ENCODE assay signal across 8 mouse cellular contexts in the genomic region with DNA sequence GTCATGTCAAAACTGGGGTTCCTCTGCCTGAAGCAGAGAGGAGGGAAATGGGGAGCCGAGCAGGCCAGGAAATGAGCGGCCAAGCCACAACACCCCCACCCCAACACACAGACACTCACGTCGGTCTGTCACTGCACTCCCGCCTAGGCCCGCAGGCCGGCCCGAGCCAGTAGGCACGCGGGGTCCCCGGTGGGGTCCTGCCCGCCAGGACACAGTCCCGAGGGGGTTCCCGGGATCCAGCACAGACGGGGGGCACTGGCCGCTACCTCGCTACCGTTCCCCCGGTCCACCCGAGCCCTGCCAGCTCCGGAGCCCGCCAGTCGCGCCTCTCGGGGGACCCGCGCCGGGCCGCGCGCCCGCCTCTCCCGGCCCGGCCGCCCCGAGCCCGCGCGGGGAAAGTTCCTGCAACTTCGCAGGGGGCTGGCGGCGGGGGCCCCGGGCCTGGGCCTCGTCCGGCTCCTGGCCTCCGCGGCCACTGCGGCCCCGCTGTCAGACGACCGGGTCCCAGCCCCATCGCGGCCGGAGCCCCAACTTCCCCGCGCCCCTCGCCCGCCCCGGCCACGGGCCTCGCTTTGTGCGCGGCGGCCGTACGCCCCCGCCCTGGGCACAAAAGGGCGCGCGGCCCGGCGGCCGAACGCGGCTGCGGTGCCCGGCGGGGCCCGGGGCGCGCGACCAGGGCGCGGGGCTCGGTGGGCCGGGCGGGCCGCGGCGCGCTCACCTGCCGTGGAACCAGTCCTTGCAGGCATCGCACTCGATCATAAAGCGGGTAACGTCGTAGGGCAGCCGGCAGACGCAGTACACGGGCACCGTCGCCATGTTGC. TPM values are rescaled to one million over a fixed set of nuclear protein-coding genes. Genes with fewer than 3 reads are reported as not detected.
DNase-seq lines count a peak whose midpoint lies in the region; ATAC-seq lines count a peak whose summit lies in the region.

No protein-coding gene starts in this region.

- peak; percentile 41 to 42 for DNase-seq in left cerebral cortex, postnatal 36 days (ENCODE audit: low spot score in 2 of 2)
- no peak for DNase-seq in left cerebral cortex, adult 9 months (ENCODE audit: low spot score in 2 of 2)
- DNase-seq in adrenal gland, postnatal 36 days: peak; percentile 49 to 67
- peak; percentile 47 for DNase-seq in forebrain, embryonic 14.5 days (ENCODE audit: low spot score)
- DNase-seq in thymus, postnatal 36 days: peak; percentile 77 to 78

- no peaks in the 10 kb centered on the region; the same call in 1 of the 2 replicates for H3K36me3 ChIP-seq in forebrain, embryonic 14.5 days (ENCODE audit: control insufficient read depth, insufficient read depth, low read length)
- H3K36me3 ChIP-seq in hindbrain, embryonic 13.5 days: 0 out of 2 replicates have a peak, but pooled peaks cover 3% of the 10 kb centered on the region
- no peaks in the 10 kb centered on the region for H3K36me3 ChIP-seq in liver, embryonic 15.5 days (replicated peaks)
- H3K36me3 ChIP-seq in neural tube, embryonic 14.5 days (ENCODE audit: control insufficient read depth, insufficient read depth, low read length): no peaks in the 10 kb centered on the region

- WGBS in forebrain, embryonic 14.5 days: under 1% methylated on average over 52 of the region's 102 CpGs
- under 1% methylated on average over 73 of the region's 102 CpGs for WGBS in hindbrain, embryonic 13.5 days
- WGBS in liver, embryonic 15.5 days (ENCODE audit: insufficient replicate concordance): under 1% methylated on average over 85 of the region's 102 CpGs
- under 1% methylated on average over 92 of the region's 102 CpGs for WGBS in neural tube, embryonic 14.5 days

- no peaks in the 10 kb centered on the region for H3K9me3 ChIP-seq in forebrain, embryonic 14.5 days (replicated peaks; ENCODE audit: control insufficient read depth, low read length)
- H3K9me3 ChIP-seq in hindbrain, embryonic 13.5 days: no peaks in the 10 kb centered on the region
- H3K9me3 ChIP-seq in liver, embryonic 15.5 days (replicated peaks): no peaks in the 10 kb centered on the region
- H3K9me3 ChIP-seq in neural tube, embryonic 14.5 days (ENCODE audit: control insufficient read depth, low read length): no peaks in the 10 kb centered on the region

- peak overlapping the region; percentile 92 for H3K4me2 ChIP-seq in forebrain, embryonic 14.5 days (ENCODE audit: low read length)
- peak overlapping the region; percentile 77 for H3K4me2 ChIP-seq in hindbrain, embryonic 13.5 days
- peak overlapping the region; percentile 93 for H3K4me2 ChIP-seq in liver, embryonic 15.5 days
- peak overlapping the region; percentile 92 for H3K4me2 ChIP-seq in neural tube, embryonic 14.5 days (ENCODE audit: low read depth, low read length)

- H3K27ac ChIP-seq in forebrain, embryonic 14.5 days (ENCODE audit: low read depth, low read length): peak overlapping the region; percentile 89
- H3K27ac ChIP-seq in hindbrain, embryonic 13.5 days: peak overlapping the region; percentile 84
- peak overlapping the region; percentile 82 for H3K27ac ChIP-seq in liver, embryonic 15.5 days (replicated peaks)
- peak overlapping the region; percentile 73 for H3K27ac ChIP-seq in neural tube, embryonic 14.5 days (ENCODE audit: low read depth, low read length)

- intact Hi-C loops in left cerebral cortex, postnatal 36 days (cut with DNase I): loop anchor here (5.0 kb wide), 1 partner anchor 97 kb away; a partner anchor contains a TSS

- H3K9ac ChIP-seq in forebrain, embryonic 14.5 days (ENCODE audit: low read length): peak overlapping the region; percentile 99
- peak overlapping the region; percentile 98 for H3K9ac ChIP-seq in hindbrain, embryonic 13.5 days
- peak overlapping the region; percentile 91 for H3K9ac ChIP-seq in liver, embryonic 15.5 days
- H3K9ac ChIP-seq in neural tube, embryonic 14.5 days (replicated peaks; ENCODE audit: low read depth, low read length): peak overlapping the region; percentile 98

- H3K27me3 ChIP-seq in forebrain, embryonic 14.5 days (replicated peaks; ENCODE audit: control insufficient read depth, insufficient read depth, low read length): no peaks in the 10 kb centered on the region
- H3K27me3 ChIP-seq in hindbrain, embryonic 13.5 days: no peaks in the 10 kb centered on the region
- no peaks in the 10 kb centered on the region for H3K27me3 ChIP-seq in liver, embryonic 15.5 days
- H3K27me3 ChIP-seq in neural tube, embryonic 14.5 days (ENCODE audit: control insufficient read depth, insufficient read depth, low read length): no peaks in the 10 kb centered on the region; the same call in 1 of the 2 replicates

- ATAC-seq in forebrain, embryonic 14.5 days: peak; percentile 58
- peak; percentile 30; the same call in 1 of the 2 replicates for ATAC-seq in hindbrain, embryonic 13.5 days (ENCODE audit: low FRiP score)
- peak; percentile 50 for ATAC-seq in liver, embryonic 15.5 days (ENCODE audit: insufficient read depth)
- ATAC-seq in neural tube, embryonic 14.5 days (ENCODE audit: low read depth): peak; percentile 33; the same call in 1 of the 2 replicates

- H3K4me1 ChIP-seq in forebrain, embryonic 14.5 days (ENCODE audit: control insufficient read depth, insufficient read depth, low read length): peaks cover 22% of the 10 kb centered on the region
- peaks cover 50% of the 10 kb centered on the region for H3K4me1 ChIP-seq in hindbrain, embryonic 13.5 days (replicated peaks)
- peaks cover 59% of the 10 kb centered on the region for H3K4me1 ChIP-seq in liver, embryonic 15.5 days (replicated peaks)
- H3K4me1 ChIP-seq in neural tube, embryonic 14.5 days (ENCODE audit: control insufficient read depth, insufficient read depth, low read length): peaks cover 24% of the 10 kb centered on the region

- peak overlapping the region; percentile 93 for H3K4me3 ChIP-seq in forebrain, embryonic 14.5 days (ENCODE audit: low read depth, low read length)
- peak overlapping the region; percentile 94 for H3K4me3 ChIP-seq in hindbrain, embryonic 13.5 days
- peak overlapping the region; percentile 84 for H3K4me3 ChIP-seq in liver, embryonic 15.5 days (replicated peaks)
- H3K4me3 ChIP-seq in neural tube, embryonic 14.5 days (ENCODE audit: low read depth, low read length): peak overlapping the region; percentile 91

RNA-seq across cellular contexts. Expression of a gene that starts 0.8 kb away (rescaled TPM):
- 10 to 100 TPM; 32.8 to 38.3 TPM for total RNA-seq in left cerebral cortex, postnatal 36 days (2021)
- 10 to 100 TPM; 40.7 to 46.4 TPM for total RNA-seq in adrenal gland, postnatal 36 days (2021)
- 10.6 and 11.3 TPM in 2 replicates for polyA plus RNA-seq in forebrain, embryonic 14.5 days (2014; fragmentation: Nextera tagmentation; extraction: Ambion mirVana)
- polyA plus RNA-seq in hindbrain, embryonic 13.5 days (2015; fragmentation: Nextera tagmentation; extraction: Ambion mirVana): 9.4 and 9.6 TPM in 2 replicates
- polyA plus RNA-seq in liver, embryonic 15.5 days (2015; fragmentation: Nextera tagmentation; extraction: Ambion mirVana): 1.7 and 2.0 TPM in 2 replicates
- polyA plus RNA-seq in neural tube, embryonic 14.5 days (2014; fragmentation: Nextera tagmentation; extraction: Ambion mirVana): 10.7 and 11.7 TPM in 2 replicates

Comparison
In these comparisons a context has a peak if more than half of its experiments do, and no peak if none do; other contexts are left out.
1. DNase-seq: peak in left cerebral cortex, postnatal 36 days (2 of 2), adrenal gland, postnatal 36 days (2 of 2), forebrain, embryonic 14.5 days (single experiment) and thymus, postnatal 36 days (2 of 2); none in left cerebral cortex, adult 9 months (0 of 2).
2. Peak in every context shown above with its lines, with median percentiles within 50 percentile points of each other: ATAC-seq, H3K27ac ChIP-seq, H3K4me2 ChIP-seq, H3K4me3 ChIP-seq and H3K9ac ChIP-seq.